Mouse (Mus musculus): ENCODE measurements around the gene Cdk10.

- no peak for TF ChIP-seq GATA1 (IDR thresholded peaks at IDR 0.05; ENCODE audit: borderline replicate concordance, low read length)
- TF ChIP-seq FLI1 (IDR thresholded peaks at IDR 0.05; ENCODE audit: low read length), result no peak
Measured at GRCm38 (mm10) chr8:123203571-123203970, 21.1 kb upstream of the Cdk10 start.

Data from megakaryocyte, embryonic 14.5 days (primary cell).